Mouse (Mus musculus) liver, embryonic 12.5 days (tissue): Measurements from ENCODE around the gene Cdc6. TPM values are rescaled to one million over a fixed set of nuclear protein-coding genes. Genes with fewer than 3 reads are reported as not detected.
A peak's percentile ranks its signal among the peaks of the same experiment; 100 is the strongest.

Source experiments
- ATAC-seq: fragments of 200-750 bp; cut with Nextera tagmentation; 2 replicates; pipeline ENCODE4 v1.8.0; 2017; ENCODE audit warnings: moderate number of reproducible peaks, mild to moderate bottlenecking, moderate library complexity
- H3K27ac ChIP-seq: fragments of 300-500 bp; sonication (generic); 2 replicates; pipeline ENCODE4 v1.5.1; 2016; ENCODE audit warnings: mild to moderate bottlenecking
- H3K27me3 ChIP-seq: fragments of 300-500 bp; sonication (generic); replicated peaks from 2 replicates; pipeline ENCODE4 v1.6.1; 2016; ENCODE audit warnings: mild to moderate bottlenecking, moderate library complexity
- H3K36me3 ChIP-seq: fragments of 300-500 bp; sonication (generic); 2 replicates; pipeline ENCODE4 v1.6.1; 2016; ENCODE audit warnings: mild to moderate bottlenecking, moderate library complexity
- H3K4me1 ChIP-seq: fragments of 300-500 bp; sonication (generic); 2 replicates; pipeline ENCODE4 v1.6.1; 2016
- H3K4me2 ChIP-seq: fragments of 300-500 bp; sonication (generic); 2 replicates; pipeline ENCODE4 v1.6.1; 2016; ENCODE audit warnings: mild to moderate bottlenecking, moderate library complexity
- H3K4me3 ChIP-seq: fragments of 300-500 bp; sonication (generic); 2 replicates; pipeline ENCODE4 v1.5.1; 2016; ENCODE audit warnings: mild to moderate bottlenecking, moderate library complexity
- H3K9ac ChIP-seq: fragments of 300-500 bp; sonication (generic); 2 replicates; pipeline ENCODE4 v1.6.1; 2016; ENCODE audit warnings: mild to moderate bottlenecking, moderate library complexity
- H3K9me3 ChIP-seq: fragments of 300-500 bp; sonication (generic); replicated peaks from 2 replicates; pipeline ENCODE4 v1.6.1; 2016; ENCODE audit warnings: mild to moderate bottlenecking, moderate library complexity
- WGBS: fragments of 180-500 bp; shearing (Covaris S2); methylation state at CpG from one replicate; pipeline ENCODE4 v1.1.7; 2016; ENCODE audit not compliant: insufficient replicate concordance; 5-methylcytosine and 5-hydroxymethylcytosine counted together
- polyA plus RNA-seq: library from polyadenylated mRNA; unstranded; fragments of >200 nt; fragmentation: Nextera tagmentation; extraction: Ambion mirVana; gene quantifications from 2 replicates; pipeline ENCODE4 v1.2.1, GENCODE M21; 2016

The Cdc6 gene
- polyA plus RNA-seq, 1 experiment from 2014 or later = 86.5 TPM

GRCm38 (mm10) chr11:98966499-98967141 is 59.0 kb downstream of the Cdc6 start:
- Histone ChIP-seq H3K9ac (no peak overlapping the region), H3K27ac (no peak overlapping the region), H3K27me3 (peaks cover 99% of the 10 kb centered on the region), H3K4me2 (no peak overlapping the region), H3K36me3 (peaks cover 37% of the 10 kb centered on the region), H3K4me1 (peaks cover 83% of the 10 kb centered on the region), H3K4me3 (no peak overlapping the region), H3K9me3 (no peaks in the 10 kb centered on the region)
- no peak for ATAC-seq
- 23% methylated on average over 6 of the region's 9 CpGs for whole genome bisulfite sequencing

- peaks cover 45% of the 10 kb centered on the region for H3K36me3 ChIP-seq
- no peak overlapping the region for H3K9ac ChIP-seq
- no peaks in the 10 kb centered on the region for H3K9me3 ChIP-seq
- H3K4me3 ChIP-seq = no peak overlapping the region
- peaks cover 84% of the 10 kb centered on the region for H3K27me3 ChIP-seq
- ATAC-seq = no peak
- 69% methylated on average over 16 of the region's 16 CpGs for WGBS
- peaks cover 68% of the 10 kb centered on the region for H3K4me1 ChIP-seq
- no peak overlapping the region for H3K27ac ChIP-seq
- H3K4me2 ChIP-seq = no peak overlapping the region
Measured at GRCm38 (mm10) chr11:98968079-98968478, 60.5 kb downstream of the Cdc6 start.

GRCm38 (mm10) chr11:98968716-98969495 is 61.3 kb downstream of the Cdc6 start:
- peak overlapping the region; percentile 30; the same call in 1 of the 2 replicates for H3K4me2 ChIP-seq
- peaks cover 76% of the 10 kb centered on the region for H3K27me3 ChIP-seq
- H3K27ac ChIP-seq = no peak overlapping the region
- H3K4me1 ChIP-seq = peaks cover 60% of the 10 kb centered on the region
- H3K9me3 ChIP-seq = no peaks in the 10 kb centered on the region
- H3K36me3 ChIP-seq = peaks cover 52% of the 10 kb centered on the region
- ATAC-seq = no peak
- WGBS = 11% methylated on average over 20 of the region's 20 CpGs
- H3K4me3 ChIP-seq = no peak overlapping the region
- H3K9ac ChIP-seq = no peak overlapping the region

- H3K27me3 ChIP-seq = peaks cover 72% of the 10 kb centered on the region
- H3K27ac ChIP-seq = no peak overlapping the region
- no peak overlapping the region for H3K4me3 ChIP-seq
- peaks cover 57% of the 10 kb centered on the region for H3K36me3 ChIP-seq
- H3K4me1 ChIP-seq = peaks cover 54% of the 10 kb centered on the region
- peak overlapping the region; percentile 30; the same call in 1 of the 2 replicates for H3K4me2 ChIP-seq
- H3K9ac ChIP-seq = no peak overlapping the region; the same call in 1 of the 2 replicates
- WGBS = 26% methylated on average over 15 of the region's 17 CpGs
- ATAC-seq = no peak
- H3K9me3 ChIP-seq = no peaks in the 10 kb centered on the region
Measured at GRCm38 (mm10) chr11:98969496-98969927, 61.9 kb downstream of the Cdc6 start.

GRCm38 (mm10) chr11:98970191-98970925 is 62.8 kb downstream of the Cdc6 start:
- Histone ChIP-seq H3K27ac (no peak overlapping the region), H3K4me1 (peaks cover 46% of the 10 kb centered on the region), H3K36me3 (peaks cover 61% of the 10 kb centered on the region), H3K27me3 (peaks cover 67% of the 10 kb centered on the region), H3K9ac (no peak overlapping the region), H3K9me3 (no peaks in the 10 kb centered on the region), H3K4me3 (no peak overlapping the region), H3K4me2 (no peak overlapping the region)
- 82% methylated on average over 29 of the region's 29 CpGs for WGBS
- ATAC-seq = no peak

GRCm38 (mm10) chr11:98971316-98972031 is 63.9 kb downstream of the Cdc6 start:
- no peak for ATAC-seq
- Histone ChIP-seq H3K27ac (no peak overlapping the region), H3K4me3 (no peak overlapping the region), H3K4me2 (no peak overlapping the region), H3K9ac (no peak overlapping the region), H3K4me1 (peaks cover 34% of the 10 kb centered on the region), H3K36me3 (peaks cover 59% of the 10 kb centered on the region), H3K27me3 (peaks cover 56% of the 10 kb centered on the region), H3K9me3 (no peaks in the 10 kb centered on the region)
- WGBS = 77% methylated on average over 23 of the region's 23 CpGs

GRCm38 (mm10) chr11:98972215-98972614 is 64.6 kb downstream of the Cdc6 start:
- H3K9me3 ChIP-seq = no peaks in the 10 kb centered on the region
- no peak overlapping the region for H3K9ac ChIP-seq
- H3K4me3 ChIP-seq = no peak overlapping the region
- H3K4me1 ChIP-seq = peaks cover 27% of the 10 kb centered on the region
- H3K27ac ChIP-seq = no peak overlapping the region
- WGBS = 44% methylated on average over 9 of the region's 9 CpGs
- peak; percentile 50; the same call in 1 of the 2 replicates for ATAC-seq
- no peak overlapping the region for H3K4me2 ChIP-seq
- H3K36me3 ChIP-seq = peaks cover 51% of the 10 kb centered on the region
- peaks cover 51% of the 10 kb centered on the region for H3K27me3 ChIP-seq

- 78% methylated on average over 9 of the region's 9 CpGs for WGBS
- no peaks in the 10 kb centered on the region for H3K9me3 ChIP-seq
- H3K27ac ChIP-seq = no peak overlapping the region
- no peak overlapping the region for H3K4me3 ChIP-seq
- ATAC-seq = no peak
- peaks cover 49% of the 10 kb centered on the region for H3K36me3 ChIP-seq
- peaks cover 46% of the 10 kb centered on the region for H3K27me3 ChIP-seq
- H3K4me2 ChIP-seq = no peak overlapping the region
- peaks cover 32% of the 10 kb centered on the region for H3K4me1 ChIP-seq
- no peak overlapping the region for H3K9ac ChIP-seq
Measured at GRCm38 (mm10) chr11:98972801-98973360, 65.3 kb downstream of the Cdc6 start.

Other genes with a start within 250 kb of the Cdc6 start
- gene Gsdma, start 243.4 kb upstream of the Cdc6 start, polyA plus RNA-seq = not detected in 2 replicates
- 201 and 202 TPM in 2 replicates for gene Psmd3, start 225.2 kb upstream of the Cdc6 start, polyA plus RNA-seq
- gene Csf3, start 206.5 kb upstream of the Cdc6 start, polyA plus RNA-seq = not detected in 2 replicates
- 42.0 and 43.7 TPM in 2 replicates for gene Med24, start 178.4 kb upstream of the Cdc6 start, polyA plus RNA-seq
- gene Thra, start 167.2 kb upstream of the Cdc6 start, polyA plus RNA-seq = 13.0 and 13.3 TPM in 2 replicates
- gene Nr1d1, start 132.5 kb upstream of the Cdc6 start, polyA plus RNA-seq = 1.3 and 1.4 TPM in 2 replicates
- gene Msl1, start 112.3 kb upstream of the Cdc6 start, polyA plus RNA-seq = 11.5 and 11.7 TPM in 2 replicates
- 26.4 and 29.7 TPM in 2 replicates for gene Casc3, start 102.9 kb upstream of the Cdc6 start, polyA plus RNA-seq
- gene Rapgefl1, start 71.0 kb upstream of the Cdc6 start, polyA plus RNA-seq = 0.21 and 0.24 TPM in 2 replicates
- gene Wipf2, start 44.2 kb upstream of the Cdc6 start, polyA plus RNA-seq = 2.0 and 2.2 TPM in 2 replicates
- gene Rara, start 20.0 kb downstream of the Cdc6 start, polyA plus RNA-seq = 6.8 and 7.1 TPM in 2 replicates
- gene Gjd3, start 75.2 kb downstream of the Cdc6 start, polyA plus RNA-seq = not detected in 2 replicates
- 249 and 261 TPM in 2 replicates for gene Top2a, start 116.4 kb downstream of the Cdc6 start, polyA plus RNA-seq
- gene Igfbp4, start 133.4 kb downstream of the Cdc6 start, polyA plus RNA-seq = 236 TPM in 2 replicates
- 0.17 and 0.39 TPM in 2 replicates for gene Tns4, start 181.5 kb downstream of the Cdc6 start, polyA plus RNA-seq
- gene Ccr7, start 247.3 kb downstream of the Cdc6 start, polyA plus RNA-seq = 0.39 and 0.44 TPM in 2 replicates